Mouse (Mus musculus): ENCODE results near the gene Lmbrd2. TPM values are rescaled to one million over a fixed set of nuclear protein-coding genes. Genes with fewer than 3 reads are reported as not detected.

Lmbrd2 gene
- polyA plus RNA-seq (2012; ENCODE audit: insufficient read depth, insufficient read length, missing spikeins): 8.2 and 12.3 TPM in 2 replicates

DNA sequence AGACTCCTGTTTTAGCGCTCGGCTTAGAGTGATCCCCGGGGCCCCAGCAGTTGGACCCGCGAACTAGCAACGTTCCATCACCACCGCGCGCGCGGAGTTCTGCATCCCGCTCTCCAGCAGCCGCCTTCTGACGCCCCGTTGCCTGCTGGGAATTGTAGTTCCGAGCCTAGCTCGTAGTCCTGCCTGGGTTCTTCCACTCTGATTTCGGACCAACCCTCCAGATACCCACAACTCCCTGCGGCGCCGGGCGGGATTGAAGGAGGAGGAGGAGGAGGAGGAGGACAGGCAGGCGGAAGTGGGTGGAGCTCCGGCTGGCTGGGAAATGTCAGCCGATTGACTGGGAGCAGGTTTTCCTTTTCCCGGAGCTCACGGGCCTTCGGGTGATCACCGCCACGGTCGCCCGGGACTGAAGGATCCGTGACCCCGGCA is at the start of gene Lmbrd2:
Gene Lmbrd2, plus strand, starts transcription at position 299 of the 429 bp plus-strand sequence.
- Histone ChIP-seq H3K4me3 (ENCODE audit: insufficient read depth, low read depth, low read length) (peak within 1 kb of the TSS; percentile 84), H3K4me1 (ENCODE audit: control insufficient read depth, insufficient read depth, insufficient read length, low read length) (no peaks in the 10 kb centered on the region), H3K27ac (replicated peaks; ENCODE audit: low read depth, low read length) (no peak within 1 kb of the TSS)

DNA sequence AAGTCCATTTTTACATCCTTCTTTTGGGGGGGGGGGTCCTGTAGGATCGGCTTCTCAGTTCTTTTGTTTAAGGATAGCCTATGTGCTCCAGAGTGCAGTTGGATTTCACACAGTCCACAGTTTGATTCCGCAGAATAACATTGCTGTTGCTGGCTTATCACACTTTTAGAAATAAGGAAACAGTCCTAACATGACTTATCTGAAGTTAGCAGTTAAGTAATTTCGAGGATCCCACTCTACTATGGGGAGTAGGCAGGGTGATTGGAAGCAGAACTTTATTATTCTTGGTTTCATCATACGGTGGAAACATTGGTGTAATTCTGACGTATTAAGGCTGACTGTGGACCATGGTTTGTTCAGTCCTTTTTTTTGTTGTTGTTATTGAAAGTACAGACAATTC is 49.7 kb upstream of the Lmbrd2 start:
- Histone ChIP-seq H3K27ac (replicated peaks; ENCODE audit: low read depth, low read length) (no peak overlapping the region), H3K4me1 (ENCODE audit: control insufficient read depth, insufficient read depth, insufficient read length, low read length) (no peaks in the 10 kb centered on the region), H3K4me3 (ENCODE audit: insufficient read depth, low read depth, low read length) (no peak overlapping the region)

DNA sequence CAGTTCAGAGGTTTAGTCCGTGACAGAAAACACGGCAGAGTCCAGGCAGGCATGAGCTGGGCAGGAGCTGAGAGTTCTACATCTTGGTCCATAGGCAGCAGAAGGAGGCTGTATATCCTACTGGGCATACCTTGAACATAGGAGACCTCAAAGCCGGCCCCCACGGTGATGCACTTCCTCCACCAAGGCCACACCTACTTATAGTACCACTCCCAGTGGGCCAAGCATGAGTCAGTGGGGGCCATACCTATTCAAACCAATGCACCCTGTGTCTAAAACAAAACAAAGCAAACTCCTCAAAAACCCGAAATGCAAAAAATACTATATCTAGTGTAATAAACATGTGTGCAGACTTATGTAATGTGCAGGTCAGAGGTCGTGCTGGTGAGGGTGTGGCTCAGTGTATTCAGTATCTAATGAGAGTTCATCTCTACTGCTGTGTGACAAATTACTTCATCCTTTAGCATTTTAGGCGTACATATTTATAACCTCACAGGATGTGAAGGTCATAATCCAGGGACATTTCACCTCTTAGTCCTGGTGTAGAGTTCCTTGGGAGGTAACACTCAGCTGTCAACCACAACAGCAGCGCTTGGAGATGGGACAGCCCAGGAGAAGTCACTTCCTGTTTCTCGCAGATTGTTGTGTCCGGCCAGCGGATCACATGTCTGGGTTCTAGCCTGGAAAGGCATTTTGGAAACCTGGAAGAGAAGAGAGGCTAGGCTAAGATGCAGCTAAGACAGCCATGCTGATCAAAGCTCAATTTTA is 46.6 kb upstream of the Lmbrd2 start:
- no peak overlapping the region for H3K4me3 ChIP-seq (ENCODE audit: insufficient read depth, low read depth, low read length)
- no peak overlapping the region for H3K27ac ChIP-seq (replicated peaks; ENCODE audit: low read depth, low read length)

DNA sequence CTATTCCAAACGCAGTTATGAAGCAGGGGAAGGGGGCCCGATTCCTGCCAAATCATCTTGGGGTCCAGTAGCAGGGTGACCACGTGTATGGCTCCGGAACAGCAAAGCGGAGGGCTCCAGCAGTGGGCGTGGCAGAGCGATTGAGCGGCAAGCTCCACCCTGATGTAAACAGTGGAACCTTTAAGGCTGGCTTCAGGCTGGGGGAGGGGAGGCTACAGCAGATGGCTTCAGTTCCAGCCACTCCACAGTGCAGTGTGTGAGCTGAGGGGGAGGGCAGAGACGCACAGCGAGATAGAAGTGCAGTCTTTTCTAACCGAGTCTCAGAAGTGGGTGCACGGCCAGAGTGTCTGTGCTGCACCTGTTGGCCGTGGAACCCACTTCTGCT is 46.0 kb upstream of the Lmbrd2 start:
- no peak overlapping the region for H3K27ac ChIP-seq (replicated peaks; ENCODE audit: low read depth, low read length)
- no peaks in the 10 kb centered on the region for H3K4me1 ChIP-seq (ENCODE audit: control insufficient read depth, insufficient read depth, insufficient read length, low read length)
- H3K4me3 ChIP-seq (ENCODE audit: insufficient read depth, low read depth, low read length): no peak overlapping the region

More for the DNA sequence above, 46.6 kb upstream of the Lmbrd2 start:
- H3K4me1 ChIP-seq (ENCODE audit: control insufficient read depth, insufficient read depth, insufficient read length, low read length): no peaks in the 10 kb centered on the region

DNA sequence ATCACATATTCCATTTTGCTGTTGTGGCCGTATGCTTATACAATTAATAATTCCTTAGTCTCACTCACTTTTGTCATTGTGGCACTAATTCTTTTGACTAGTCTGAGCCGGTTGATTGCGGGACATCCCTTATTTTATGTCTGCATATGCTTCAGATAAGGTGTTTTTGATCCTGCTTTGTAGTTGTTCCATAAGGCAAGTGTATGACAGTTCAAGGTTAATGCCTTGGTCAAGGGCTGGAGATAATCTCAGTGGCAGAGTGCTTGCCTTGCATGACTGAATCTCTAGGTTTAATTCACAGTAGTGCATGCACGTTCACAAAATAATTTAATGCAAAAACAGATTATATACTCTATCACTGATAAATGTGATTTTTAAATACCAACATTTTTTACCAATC is 43.5 kb upstream of the Lmbrd2 start:
- no peak overlapping the region for H3K4me3 ChIP-seq (ENCODE audit: insufficient read depth, low read depth, low read length)
- H3K27ac ChIP-seq (replicated peaks; ENCODE audit: low read depth, low read length): no peak overlapping the region
- H3K4me1 ChIP-seq (ENCODE audit: control insufficient read depth, insufficient read depth, insufficient read length, low read length): no peaks in the 10 kb centered on the region

DNA sequence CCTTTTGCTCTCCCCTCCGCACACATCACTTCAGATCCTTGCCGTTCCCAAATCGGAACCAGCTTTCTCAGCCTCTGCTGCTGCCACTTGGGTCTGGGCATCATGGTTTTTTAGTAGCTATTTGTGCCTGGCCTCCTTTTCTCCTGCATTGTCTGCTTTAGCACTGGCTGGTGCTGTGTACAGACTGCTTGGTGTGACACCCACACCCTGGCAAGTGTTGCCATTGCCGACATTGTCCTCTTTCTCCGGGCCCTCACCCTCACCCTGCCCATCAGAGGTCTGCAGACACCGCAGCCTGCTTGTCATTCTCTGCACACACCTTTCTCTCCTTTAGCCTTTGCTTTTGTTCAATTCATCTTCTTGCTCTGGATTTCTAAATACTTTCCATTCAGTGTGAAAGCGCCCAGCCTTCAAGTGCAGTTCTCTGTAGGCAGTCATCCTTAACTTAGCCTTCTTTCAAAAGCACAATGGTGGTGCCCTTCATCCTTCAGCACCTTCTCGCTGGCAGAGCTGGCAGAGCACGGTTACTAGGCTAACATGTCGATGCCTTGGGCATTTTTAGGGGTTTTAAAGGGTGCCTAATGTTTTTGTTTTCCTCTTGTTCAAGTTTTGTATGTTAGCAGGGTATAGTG is 39.8 kb upstream of the Lmbrd2 start:
- Histone ChIP-seq H3K4me3 (ENCODE audit: insufficient read depth, low read depth, low read length) (no peak overlapping the region), H3K4me1 (ENCODE audit: control insufficient read depth, insufficient read depth, insufficient read length, low read length) (no peaks in the 10 kb centered on the region), H3K27ac (replicated peaks; ENCODE audit: low read depth, low read length) (no peak overlapping the region)

DNA sequence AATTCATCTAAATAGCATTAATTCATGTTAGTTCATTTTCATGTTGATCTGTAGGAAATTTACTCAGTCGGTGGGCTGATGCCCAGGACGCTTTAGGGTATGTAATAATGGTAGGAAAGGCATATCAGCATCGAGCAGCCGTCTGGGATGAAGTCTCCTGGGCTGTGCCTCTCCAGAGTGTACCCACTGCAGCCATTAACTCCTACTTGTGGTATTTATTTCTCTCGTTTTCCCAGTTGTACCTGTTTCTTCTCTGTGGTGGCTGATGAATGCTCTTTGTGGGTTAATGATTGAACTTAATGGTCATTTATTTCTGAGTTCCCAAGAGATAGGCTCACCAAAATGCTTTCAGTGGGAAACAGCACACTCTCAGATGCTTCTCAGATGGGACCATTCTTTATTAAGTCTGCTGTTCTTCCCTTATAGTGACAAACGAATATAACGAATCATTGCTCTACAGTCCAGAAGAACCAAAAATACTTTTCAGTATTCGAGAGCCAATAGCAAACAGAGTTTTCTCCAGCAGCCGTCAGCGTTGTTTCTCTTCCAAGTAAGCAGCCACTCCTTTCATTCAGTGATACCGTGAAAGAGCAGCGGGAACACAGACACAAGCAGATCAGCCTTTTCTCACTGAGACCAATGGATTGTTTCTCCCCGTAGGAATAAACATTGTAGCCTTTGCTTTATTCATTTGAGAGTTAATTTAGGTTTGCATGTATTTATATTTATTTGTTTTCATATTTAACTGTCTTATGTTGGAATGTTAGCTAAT is 33.9 kb upstream of the Lmbrd2 start:
- Histone ChIP-seq H3K4me3 (ENCODE audit: insufficient read depth, low read depth, low read length) (no peak overlapping the region), H3K4me1 (ENCODE audit: control insufficient read depth, insufficient read depth, insufficient read length, low read length) (no peaks in the 10 kb centered on the region), H3K27ac (replicated peaks; ENCODE audit: low read depth, low read length) (no peak overlapping the region)

DNA sequence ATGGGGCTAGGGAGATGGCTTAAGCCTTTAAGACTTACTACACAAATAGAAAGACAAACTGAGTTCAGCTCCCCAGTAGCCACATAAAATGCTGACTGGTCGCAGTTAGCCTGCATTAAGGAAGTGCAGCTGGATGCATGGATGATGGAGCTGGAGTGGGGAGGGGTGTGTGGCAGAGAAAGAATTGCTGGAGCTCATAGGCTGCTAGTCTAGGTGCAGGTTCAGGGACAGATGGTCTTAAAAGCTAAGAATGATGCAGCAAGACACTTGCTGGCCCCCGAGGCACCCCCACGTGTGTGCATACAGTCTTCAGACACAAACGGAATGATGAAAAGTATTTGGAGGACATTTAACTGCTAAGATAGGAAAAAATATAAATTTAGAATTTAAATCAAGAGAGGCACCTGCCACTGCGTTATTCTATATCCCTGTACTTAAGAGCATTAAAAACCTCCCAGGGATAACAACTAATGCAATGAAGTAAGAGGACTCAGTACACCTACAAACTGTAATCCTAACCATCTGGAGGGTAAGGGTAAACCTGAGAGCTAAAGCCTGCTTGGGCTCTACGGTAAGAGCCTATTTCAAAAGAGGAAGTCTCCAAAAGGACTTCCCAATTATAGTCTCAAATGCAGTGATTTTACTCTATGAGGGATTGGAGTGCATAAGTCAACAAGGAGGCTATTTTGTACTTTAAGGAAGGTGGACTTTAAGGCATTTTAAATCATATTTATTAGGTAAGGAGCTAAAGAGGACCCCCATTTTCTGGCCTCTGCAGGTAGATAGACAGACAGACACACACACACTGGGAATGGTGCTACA is 29.6 kb upstream of the Lmbrd2 start:
- no peaks in the 10 kb centered on the region for H3K4me1 ChIP-seq (ENCODE audit: control insufficient read depth, insufficient read depth, insufficient read length, low read length)
- no peak overlapping the region for H3K27ac ChIP-seq (replicated peaks; ENCODE audit: low read depth, low read length)
- H3K4me3 ChIP-seq (ENCODE audit: insufficient read depth, low read depth, low read length): no peak overlapping the region

DNA sequence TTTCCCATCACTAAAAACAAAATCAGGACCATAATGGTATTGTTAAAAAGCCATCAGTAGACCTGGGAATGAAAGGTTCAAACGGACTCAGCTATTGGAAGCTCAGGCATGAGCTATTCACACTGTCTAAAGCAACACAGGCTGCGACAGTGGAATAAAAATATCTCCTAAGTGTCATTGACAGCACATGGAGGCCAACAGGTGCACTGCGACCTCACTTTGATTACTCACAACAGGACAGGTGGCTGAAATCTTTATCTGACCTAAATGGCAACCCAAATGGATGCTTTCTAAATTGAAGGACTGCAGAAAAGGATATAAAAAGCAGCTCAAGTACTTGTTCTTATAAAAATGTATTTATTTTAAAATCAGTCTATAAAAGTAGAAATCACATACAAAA is 28.7 kb upstream of the Lmbrd2 start:
- no peaks in the 10 kb centered on the region for H3K4me1 ChIP-seq (ENCODE audit: control insufficient read depth, insufficient read depth, insufficient read length, low read length)
- no peak overlapping the region for H3K4me3 ChIP-seq (ENCODE audit: insufficient read depth, low read depth, low read length)
- H3K27ac ChIP-seq (replicated peaks; ENCODE audit: low read depth, low read length): no peak overlapping the region

DNA sequence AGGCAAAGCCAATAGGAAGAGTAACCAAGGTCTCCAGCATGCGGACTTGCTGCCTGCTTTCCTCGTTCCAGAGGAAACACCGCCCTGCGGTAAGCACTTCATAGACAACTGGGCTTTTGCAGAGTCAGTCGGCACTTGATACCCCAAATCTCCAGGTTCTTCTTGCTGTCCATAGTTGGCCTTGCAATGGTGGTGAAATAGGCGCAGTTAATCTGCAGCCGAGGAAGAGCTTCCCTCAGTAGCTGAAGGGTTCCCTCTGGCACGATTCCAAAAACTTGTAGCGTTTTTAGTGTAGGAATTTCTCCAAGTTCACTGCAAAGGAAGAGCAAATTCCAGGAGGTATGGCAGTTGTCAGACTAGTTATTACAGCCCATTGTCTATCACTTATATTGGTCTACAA is 26.8 kb upstream of the Lmbrd2 start:
- no peak overlapping the region for H3K27ac ChIP-seq (replicated peaks; ENCODE audit: low read depth, low read length)
- no peaks in the 10 kb centered on the region for H3K4me1 ChIP-seq (ENCODE audit: control insufficient read depth, insufficient read depth, insufficient read length, low read length)
- no peak overlapping the region for H3K4me3 ChIP-seq (ENCODE audit: insufficient read depth, low read depth, low read length)

DNA sequence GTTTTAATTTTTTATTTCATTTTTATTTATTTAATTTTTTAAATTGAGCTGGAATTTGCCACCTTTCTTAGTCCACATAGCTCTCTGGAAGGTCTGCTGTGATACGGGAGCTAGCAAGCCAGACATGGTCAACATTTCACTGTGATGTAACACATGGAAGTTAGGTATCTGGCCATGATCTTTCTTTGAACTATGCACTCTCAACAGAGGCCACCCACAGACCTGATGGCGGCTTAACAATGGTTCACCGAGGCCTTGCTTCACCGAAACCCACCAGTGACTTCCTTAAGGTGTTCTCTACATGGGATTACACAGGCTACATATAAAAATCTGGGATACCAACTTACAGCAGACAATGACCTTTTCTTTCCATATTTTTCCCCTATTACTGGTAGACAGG is 26.2 kb upstream of the Lmbrd2 start:
- Histone ChIP-seq H3K4me3 (ENCODE audit: insufficient read depth, low read depth, low read length) (no peak overlapping the region), H3K27ac (replicated peaks; ENCODE audit: low read depth, low read length) (no peak overlapping the region), H3K4me1 (ENCODE audit: control insufficient read depth, insufficient read depth, insufficient read length, low read length) (no peaks in the 10 kb centered on the region)

DNA sequence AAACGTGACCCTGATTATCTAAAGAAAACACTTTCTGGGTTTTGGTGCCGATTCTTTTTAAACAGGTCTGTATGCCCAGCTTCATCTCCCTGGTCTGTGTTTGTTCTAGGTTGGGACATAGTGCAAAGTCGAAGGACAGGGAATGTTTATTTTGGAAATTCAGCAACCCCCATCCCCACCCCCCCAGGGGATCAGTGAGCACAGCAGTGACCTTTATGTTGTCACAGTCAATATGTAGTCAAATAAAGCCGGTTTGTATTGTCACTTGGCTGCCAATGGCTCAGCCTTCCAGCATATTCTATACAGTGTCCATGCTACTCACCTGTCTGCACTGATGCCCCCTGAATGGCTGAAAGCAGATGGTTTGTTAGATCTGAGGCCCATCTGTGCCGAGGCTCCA is 25.8 kb upstream of the Lmbrd2 start:
- no peaks in the 10 kb centered on the region for H3K4me1 ChIP-seq (ENCODE audit: control insufficient read depth, insufficient read depth, insufficient read length, low read length)
- H3K27ac ChIP-seq (replicated peaks; ENCODE audit: low read depth, low read length): no peak overlapping the region
- no peak overlapping the region for H3K4me3 ChIP-seq (ENCODE audit: insufficient read depth, low read depth, low read length)

DNA sequence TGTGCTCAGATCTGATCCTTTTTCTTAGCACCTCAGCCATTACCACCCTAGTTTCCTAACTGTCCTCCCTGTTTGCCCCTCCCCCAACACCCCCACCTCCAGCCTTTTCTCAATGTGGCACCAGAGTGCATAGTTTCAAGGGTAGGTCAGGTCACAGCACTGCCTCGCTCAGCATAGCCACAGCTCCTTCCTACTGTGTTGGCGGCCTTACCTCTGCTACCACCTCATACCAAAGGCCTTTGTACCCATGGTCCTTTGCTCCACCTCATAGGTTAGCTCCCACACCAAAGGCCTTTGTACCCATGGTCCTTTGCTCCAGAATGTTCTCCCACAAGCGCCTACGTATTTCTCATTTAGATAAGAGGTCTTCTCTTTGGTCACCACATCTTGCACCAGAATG is 21.5 kb upstream of the Lmbrd2 start:
- Histone ChIP-seq H3K4me3 (ENCODE audit: insufficient read depth, low read depth, low read length) (no peak overlapping the region), H3K4me1 (ENCODE audit: control insufficient read depth, insufficient read depth, insufficient read length, low read length) (no peaks in the 10 kb centered on the region), H3K27ac (replicated peaks; ENCODE audit: low read depth, low read length) (no peak overlapping the region)

DNA sequence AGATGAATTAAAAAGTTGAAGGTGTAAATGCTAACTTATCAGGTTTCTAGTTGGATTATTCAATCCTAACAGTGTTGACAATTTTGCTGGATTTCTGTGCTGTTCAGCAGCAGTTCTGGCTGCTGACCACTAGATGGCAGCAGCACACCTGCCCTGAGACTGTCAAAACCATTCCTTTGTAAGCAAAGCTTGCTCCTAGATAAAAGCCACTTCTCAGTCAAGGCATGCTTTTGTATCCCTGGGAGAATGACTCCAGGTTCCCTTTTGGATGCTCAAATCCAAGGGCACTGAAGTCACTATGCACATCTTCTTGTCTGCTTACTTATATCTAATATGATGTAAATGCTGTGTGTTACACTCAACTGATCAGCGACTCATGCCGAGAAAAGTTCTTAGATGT is 20.3 kb upstream of the Lmbrd2 start:
- H3K4me1 ChIP-seq (ENCODE audit: control insufficient read depth, insufficient read depth, insufficient read length, low read length): no peaks in the 10 kb centered on the region
- no peak overlapping the region for H3K27ac ChIP-seq (replicated peaks; ENCODE audit: low read depth, low read length)
- H3K4me3 ChIP-seq (ENCODE audit: insufficient read depth, low read depth, low read length): no peak overlapping the region

DNA sequence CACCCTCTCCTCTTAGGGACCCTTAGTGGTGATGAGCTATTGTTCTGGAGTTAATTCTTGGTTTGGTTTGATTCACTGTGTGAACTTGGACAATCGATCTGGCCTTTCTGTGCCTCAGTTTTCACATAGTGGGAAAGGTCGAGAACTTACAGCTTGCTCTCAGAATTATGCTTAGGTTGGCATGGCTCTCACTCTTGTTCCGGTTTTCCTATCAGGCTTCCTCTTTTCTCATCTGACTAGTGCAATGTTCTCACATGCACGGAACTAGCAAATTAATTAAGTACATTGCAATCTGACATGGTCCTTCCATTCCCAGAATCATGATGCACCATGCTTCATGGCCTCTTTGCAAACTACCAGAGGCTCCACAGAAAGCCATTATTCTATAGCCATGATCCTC is 17.4 kb upstream of the Lmbrd2 start:
- Histone ChIP-seq H3K4me1 (ENCODE audit: control insufficient read depth, insufficient read depth, insufficient read length, low read length) (no peaks in the 10 kb centered on the region), H3K4me3 (ENCODE audit: insufficient read depth, low read depth, low read length) (no peak overlapping the region), H3K27ac (replicated peaks; ENCODE audit: low read depth, low read length) (no peak overlapping the region)

Measured in brown adipose tissue, adult 24 weeks (tissue).